Mouse (Mus musculus): ENCODE measurements at regions not wholly inside any gene's neighbourhood (a gene's known extent, or its start where the extent isn't known, plus 50 kb on each side); places are given as distances from the start of the nearest gene placed in this dataset.

- H3K4me3 ChIP-seq, result no peak overlapping the region
- H3K9me3 ChIP-seq (replicated peaks), result no peaks in the 10 kb centered on the region
- no peak overlapping the region for H3K9ac ChIP-seq
- H3K4me2 ChIP-seq (replicated peaks), result no peak overlapping the region
- no peak for ATAC-seq (ENCODE audit: low FRiP score)
- H3K36me3 ChIP-seq, result no peaks in the 10 kb centered on the region
- H3K4me1 ChIP-seq, result no peaks in the 10 kb centered on the region
- no peak overlapping the region for H3K27ac ChIP-seq
- no peaks in the 10 kb centered on the region for H3K27me3 ChIP-seq
Observed at GRCm38 (mm10) chr11:27160411-27160810, 566.6 kb upstream of the Vrk2 start.
